Mouse (Mus musculus) gastrocnemius, adult 18-20 months (tissue): ENCODE measurements around the gene Esd. TPM values are rescaled to one million over a fixed set of nuclear protein-coding genes. Genes with fewer than 3 reads are reported as not detected.

Experiments
- DNase-seq: peaks from one replicate; pipeline ENCODE4 v3.0.0; 2021; ENCODE audit warnings: low spot score
- total RNA-seq, 2 experiments: library from RNA; stranded (reverse); gene quantifications; 2 replicates each; pipeline ENCODE4 v1.2.3; 2021

Gene Esd
- total RNA-seq, 2 experiments from 2014 or later, result 65.0 to 66.1 TPM

GRCm38 (mm10) chr14:74792793-74793192 lies 60.7 kb downstream of the Esd start:
- DNase-seq, result no peak

- DNase-seq, result no peak
These were observed 62.8 kb downstream of the Esd start for GRCm38 (mm10) chr14:74794931-74795330.

- DNase-seq, result no peak
These were observed 65.4 kb downstream of the Esd start for GRCm38 (mm10) chr14:74797386-74798062.

GRCm38 (mm10) chr14:74798063-74798890 lies 66.2 kb downstream of the Esd start:
- DNase-seq, result no peak

Other genes starting within 250 kb of the Esd start
- gene Htr2a, start 91.5 kb upstream of the Esd start, total RNA-seq, result under 1 TPM; 0.09 to 0.14 TPM
- gene Lrch1, start 215.6 kb downstream of the Esd start, total RNA-seq, result 1 to 10 TPM; 2.5 to 3.0 TPM